In the genomic region with DNA sequence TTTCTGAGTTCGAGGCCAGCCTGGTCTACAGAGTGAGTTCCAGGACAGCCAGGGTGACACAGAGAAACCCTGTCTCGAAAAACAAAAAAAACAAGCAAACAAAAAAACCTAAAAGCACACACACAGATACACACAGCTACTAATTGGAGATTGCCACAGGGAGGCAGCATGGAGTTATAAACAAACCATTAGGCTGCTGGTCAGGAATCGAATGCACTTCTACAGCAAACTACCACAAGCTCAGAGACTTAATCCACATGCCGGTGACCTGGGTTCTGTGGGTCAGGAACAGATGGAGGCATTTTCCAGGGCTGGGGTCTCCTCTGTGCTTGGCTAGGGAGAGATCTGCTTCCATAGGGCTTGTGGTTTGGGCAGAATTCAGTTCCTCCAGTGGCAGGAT, we compare ENCODE assay signal across 9 mouse cellular contexts. TPM values are rescaled to one million over a fixed set of nuclear protein-coding genes. Genes with fewer than 3 reads are reported as not detected.
A peak's percentile ranks its signal among the peaks of the same experiment; 100 is the strongest.
DNase-seq lines count a peak whose midpoint lies in the region; ATAC-seq and TF ChIP-seq lines count a peak whose summit lies in the region.
"Had no signal": no experiment of that assay in that cellular context is flagged by ENCODE, and none has a peak within 500 bp of the region (broad histone marks: within the 10 kb centered on the region; RNA-seq: fewer than 3 reads in every experiment).

No protein-coding gene starts in this region.

- peak; percentile 58 for TF ChIP-seq CTCF in left cerebral cortex, adult 2 months (IDR thresholded peaks at IDR 0.05)

- H3K27ac ChIP-seq in left cerebral cortex, adult 2 months, result no peak overlapping the region
- H3K27ac ChIP-seq in limb, embryonic 11.5 days (replicated peaks; ENCODE audit: low read depth, low read length), result no peak overlapping the region
- no peak overlapping the region for H3K27ac ChIP-seq in forebrain, embryonic 11.5 days (ENCODE audit: low read depth, low read length)
- H3K27ac ChIP-seq: limb, embryonic 12.5 days had no signal

- H3K4me3 ChIP-seq in left cerebral cortex, adult 2 months, result no peak overlapping the region
- no peak overlapping the region for H3K4me3 ChIP-seq in limb, embryonic 11.5 days (ENCODE audit: low read depth, low read length)
- H3K4me3 ChIP-seq in forebrain, embryonic 11.5 days (ENCODE audit: low read depth, low read length), result no peak overlapping the region
- H3K4me3 ChIP-seq: limb, embryonic 12.5 days had no signal

- H3K9me3 ChIP-seq in limb, embryonic 11.5 days (ENCODE audit: control insufficient read depth, low read length), result no peaks in the 10 kb centered on the region
- H3K9me3 ChIP-seq in forebrain, embryonic 11.5 days (ENCODE audit: control insufficient read depth, low read length), result no peaks in the 10 kb centered on the region
- H3K9me3 ChIP-seq: limb, embryonic 12.5 days had no signal

- H3K4me2 ChIP-seq in limb, embryonic 11.5 days (ENCODE audit: low read depth, severe bottlenecking), result no peak overlapping the region
- no peak overlapping the region for H3K4me2 ChIP-seq in forebrain, embryonic 11.5 days (ENCODE audit: low read depth, low read length, severe bottlenecking)
- H3K4me2 ChIP-seq: limb, embryonic 12.5 days had no signal

- H3K4me1 ChIP-seq in limb, embryonic 11.5 days (ENCODE audit: control insufficient read depth, insufficient read depth, low read length), result no peaks in the 10 kb centered on the region
- no peaks in the 10 kb centered on the region; the same call in 1 of the 2 replicates for H3K4me1 ChIP-seq in forebrain, embryonic 11.5 days (replicated peaks; ENCODE audit: control insufficient read depth, insufficient read depth, low read length)

- ATAC-seq in cerebellum, adult (ENCODE audit: insufficient number of reproducible peaks, low FRiP score, low TSS enrichment), result no peak
- peak; percentile 76 for ATAC-seq in common myeloid progenitor, adult 5-6 weeks (replicated peaks; ENCODE audit: low read depth, poor library complexity, severe bottlenecking)
- ATAC-seq in limb, embryonic 11.5 days (ENCODE audit: insufficient number of reproducible peaks, low FRiP score, low TSS enrichment, low read depth), result no peak
- ATAC-seq in forebrain, embryonic 11.5 days (replicated peaks; ENCODE audit: low FRiP score), result no peak

- peak; percentile 30 to 42 for DNase-seq in cerebellum, adult 18-20 months
- peak in 1 of 2 experiments; percentile 28 for DNase-seq in left cerebral cortex, adult 2 months (ENCODE audit: extremely low spot score in 1 of 2, low spot score in 2 of 2)
- no peak for DNase-seq in left cerebral cortex, postnatal 36 days (ENCODE audit: low spot score in 2 of 2)
- peak; percentile 49 for DNase-seq in limb, embryonic 11.5 days (ENCODE audit: low spot score)
- DNase-seq in forebrain, embryonic 11.5 days (ENCODE audit: low spot score), result no peak
- no peak for DNase-seq in cerebellum, adult 11-12 months

- H3K36me3 ChIP-seq in limb, embryonic 11.5 days (ENCODE audit: control insufficient read depth, insufficient read depth, low read length), result no peaks in the 10 kb centered on the region
- no peaks in the 10 kb centered on the region for H3K36me3 ChIP-seq in forebrain, embryonic 11.5 days (ENCODE audit: control insufficient read depth, insufficient read depth, low read length)
- H3K36me3 ChIP-seq: limb, embryonic 12.5 days had no signal

- WGBS in limb, embryonic 11.5 days, result 34% methylated on average over 4 of the region's 4 CpGs
- 44% methylated on average over 4 of the region's 4 CpGs for WGBS in forebrain, embryonic 11.5 days

- H3K9ac ChIP-seq in limb, embryonic 11.5 days (ENCODE audit: low read length), result no peak overlapping the region
- no peak overlapping the region for H3K9ac ChIP-seq in forebrain, embryonic 11.5 days (ENCODE audit: low read length)
- H3K9ac ChIP-seq: limb, embryonic 12.5 days had no signal

- intact Hi-C loops in left cerebral cortex, adult 2 months (cut with DNase I), result loop anchor here (5.0 kb wide), 2 partner anchors 125 to 295 kb away; no protein-coding TSS in a partner anchor
- intact Hi-C loops in left cerebral cortex, postnatal 36 days (cut with DNase I), result no loop called here

- no peaks in the 10 kb centered on the region for H3K27me3 ChIP-seq in limb, embryonic 11.5 days (ENCODE audit: control insufficient read depth, insufficient read depth, low read length)
- peaks cover 34% of the 10 kb centered on the region for H3K27me3 ChIP-seq in forebrain, embryonic 11.5 days (ENCODE audit: control insufficient read depth, insufficient read depth, low read length)
- H3K27me3 ChIP-seq: limb, embryonic 12.5 days had no signal

RNA-seq across cellular contexts. Expression of gene Scmh1, which starts 17.6 kb away (rescaled TPM):
- total RNA-seq in left cerebral cortex, adult 2 months (2021), result 10 to 100 TPM; 82.9 to 91.5 TPM
- 10 to 100 TPM; 83.6 to 96.1 TPM for total RNA-seq in left cerebral cortex, postnatal 36 days (2021)
- total RNA-seq in common myeloid progenitor, adult 5-6 weeks (2017), result 19.1 and 31.0 TPM in 2 replicates
- 36.9 and 42.2 TPM in 2 replicates for polyA plus RNA-seq in limb, embryonic 11.5 days (2014; fragmentation: Nextera tagmentation; extraction: Ambion mirVana)
- 46.1 and 46.4 TPM in 2 replicates for polyA plus RNA-seq in forebrain, embryonic 11.5 days (2014; fragmentation: Nextera tagmentation; extraction: Ambion mirVana)

Comparison
In these comparisons a context has a peak if more than half of its experiments do, and no peak if none do; other contexts are left out.
1. DNase-seq: peak in cerebellum, adult 18-20 months (2 of 2) and limb, embryonic 11.5 days (single experiment); none in left cerebral cortex, postnatal 36 days (0 of 2), forebrain, embryonic 11.5 days (single experiment) and cerebellum, adult 11-12 months (single experiment).